Mouse (Mus musculus) layer of hippocampus, adult 11-12 months (tissue): ENCODE results near the gene Tmem91.

Source experiments
- DNase-seq: peaks from one replicate; pipeline ENCODE4 v3.0.0; 2022; ENCODE audit warnings: low spot score

Gene Tmem91

DNA sequence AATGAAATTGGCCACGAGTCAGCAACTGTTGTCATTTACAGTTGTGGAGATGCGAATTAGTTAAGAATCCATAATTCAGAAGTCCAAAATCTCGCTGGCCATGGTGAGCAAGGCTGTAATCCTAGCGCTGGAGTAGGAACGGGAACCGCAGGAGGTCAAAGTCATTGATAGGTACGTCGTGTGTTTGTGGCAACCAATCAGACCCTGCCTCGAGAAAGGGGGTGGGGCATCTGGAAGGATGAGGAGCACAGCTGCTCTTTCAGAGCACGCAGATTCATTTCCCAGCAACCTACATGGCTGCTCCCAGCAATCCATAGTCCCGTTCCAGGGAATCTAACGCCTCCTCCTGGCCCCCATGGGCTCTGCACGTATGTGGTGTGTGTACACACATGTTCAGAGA, 24.9 kb upstream of the Tmem91 start:
- no peak for DNase-seq

DNA sequence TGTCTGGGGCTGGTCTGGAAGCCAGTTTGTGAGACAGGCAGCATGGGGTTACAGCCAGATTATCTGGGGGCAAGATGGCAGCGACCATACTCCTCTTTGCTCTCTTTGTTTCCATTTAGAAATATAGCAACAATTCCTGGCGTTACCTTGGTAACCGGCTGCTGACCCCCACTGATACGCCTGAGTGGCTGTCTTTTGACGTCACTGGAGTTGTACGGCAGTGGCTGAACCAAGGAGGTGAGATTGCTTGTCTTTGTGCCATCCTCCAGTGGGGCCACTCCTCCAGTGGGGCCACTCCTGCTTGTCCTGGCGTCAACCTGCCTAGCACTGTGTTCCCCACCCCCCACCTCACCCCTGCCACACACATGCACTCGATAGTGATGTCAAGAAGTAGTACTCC, 19.1 kb upstream of the Tmem91 start:
- DNase-seq, result no peak

- no peak for DNase-seq
Observed at GRCm38 (mm10) chr7:25690051-25690450, 15.1 kb upstream of the Tmem91 start.

DNA sequence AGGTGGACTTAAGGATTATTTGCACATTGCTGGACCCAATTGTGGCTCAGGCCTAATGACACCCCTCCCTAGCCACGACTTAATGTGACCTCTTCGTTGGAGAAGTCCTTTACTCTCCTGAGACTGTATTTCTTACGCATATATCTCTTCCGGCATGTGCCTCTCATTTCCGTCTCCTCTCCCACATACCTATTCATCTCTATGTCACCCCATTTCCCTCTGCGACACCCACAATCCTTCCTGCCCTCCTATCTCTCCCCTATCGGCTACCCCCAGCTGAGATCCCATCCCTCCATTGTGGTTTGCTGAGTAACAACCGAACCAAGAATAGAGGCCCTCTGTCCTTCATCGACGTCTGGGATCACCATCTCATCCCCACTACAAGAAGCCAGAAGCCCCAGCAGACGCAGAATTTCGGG, 14.6 kb upstream of the Tmem91 start:
- no peak for DNase-seq

- DNase-seq, result no peak
Observed at GRCm38 (mm10) chr7:25688810-25689586, 14.0 kb upstream of the Tmem91 start.

DNA sequence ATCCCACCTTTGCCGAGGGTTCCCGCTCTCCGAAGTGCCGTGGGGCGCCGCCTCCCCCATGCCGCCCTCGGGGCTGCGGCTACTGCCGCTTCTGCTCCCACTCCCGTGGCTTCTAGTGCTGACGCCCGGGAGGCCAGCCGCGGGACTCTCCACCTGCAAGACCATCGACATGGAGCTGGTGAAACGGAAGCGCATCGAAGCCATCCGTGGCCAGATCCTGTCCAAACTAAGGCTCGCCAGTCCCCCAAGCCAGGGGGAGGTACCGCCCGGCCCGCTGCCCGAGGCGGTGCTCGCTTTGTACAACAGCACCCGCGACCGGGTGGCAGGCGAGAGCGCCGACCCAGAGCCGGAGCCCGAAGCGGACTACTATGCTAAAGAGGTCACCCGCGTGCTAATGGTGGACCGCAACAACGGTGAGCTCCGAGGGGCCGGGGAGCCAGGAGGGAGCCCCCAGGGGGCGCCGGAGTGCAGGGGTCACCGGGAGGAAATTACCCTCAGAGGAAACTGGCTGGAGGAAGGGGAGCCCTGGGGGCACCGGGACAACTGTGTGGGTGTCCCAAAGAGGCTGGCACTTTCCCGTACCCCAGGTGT, 12.9 kb upstream of the Tmem91 start:
- DNase-seq, result no peak

DNA sequence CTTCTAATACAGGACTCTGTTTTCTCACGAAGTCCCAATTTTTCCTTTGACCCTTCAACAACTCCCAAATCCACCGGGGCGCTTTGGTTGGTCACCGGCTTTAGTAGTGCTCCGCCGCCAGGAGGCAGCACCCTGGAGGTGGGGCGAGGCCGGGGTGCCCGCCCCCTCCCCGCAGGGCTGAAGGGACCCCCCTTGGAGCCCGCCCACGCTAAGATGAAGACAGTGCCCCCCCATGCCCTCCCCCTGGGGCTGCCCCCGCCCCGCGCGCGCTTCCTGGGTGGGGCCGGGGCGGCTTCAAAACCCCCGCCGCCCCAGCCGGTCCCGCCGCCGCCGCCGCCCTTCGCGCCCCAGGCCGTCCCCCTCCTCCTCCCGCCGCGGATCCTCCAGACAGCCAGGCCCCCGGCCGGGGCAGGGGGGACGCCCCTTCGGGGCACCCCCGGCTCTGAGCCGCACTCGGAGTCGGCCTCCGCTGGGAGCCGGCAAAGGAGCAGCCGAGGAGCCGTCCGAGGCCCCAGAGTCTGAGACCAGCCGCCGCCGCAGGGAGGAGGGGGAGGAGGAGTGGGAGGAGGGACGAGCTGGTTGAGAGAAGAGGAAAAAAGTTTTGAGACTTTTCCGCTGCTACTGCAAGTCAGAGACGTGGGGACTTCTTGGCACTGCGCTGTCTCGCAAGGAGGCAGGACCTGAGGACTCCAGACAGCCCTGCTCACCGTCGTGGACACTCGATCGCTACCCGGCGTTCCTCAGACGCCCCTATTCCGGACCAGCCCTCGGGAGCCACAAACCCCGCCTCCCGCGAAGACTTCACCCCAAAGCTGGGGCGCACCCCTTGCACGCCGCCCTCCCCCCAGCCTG, 11.9 kb upstream of the Tmem91 start, which contains the start of gene Tgfb1:
Tgfb1 (plus strand) TSS at position 323 of the 852 bp plus-strand sequence.
- DNase-seq, result peak; percentile 54

DNA sequence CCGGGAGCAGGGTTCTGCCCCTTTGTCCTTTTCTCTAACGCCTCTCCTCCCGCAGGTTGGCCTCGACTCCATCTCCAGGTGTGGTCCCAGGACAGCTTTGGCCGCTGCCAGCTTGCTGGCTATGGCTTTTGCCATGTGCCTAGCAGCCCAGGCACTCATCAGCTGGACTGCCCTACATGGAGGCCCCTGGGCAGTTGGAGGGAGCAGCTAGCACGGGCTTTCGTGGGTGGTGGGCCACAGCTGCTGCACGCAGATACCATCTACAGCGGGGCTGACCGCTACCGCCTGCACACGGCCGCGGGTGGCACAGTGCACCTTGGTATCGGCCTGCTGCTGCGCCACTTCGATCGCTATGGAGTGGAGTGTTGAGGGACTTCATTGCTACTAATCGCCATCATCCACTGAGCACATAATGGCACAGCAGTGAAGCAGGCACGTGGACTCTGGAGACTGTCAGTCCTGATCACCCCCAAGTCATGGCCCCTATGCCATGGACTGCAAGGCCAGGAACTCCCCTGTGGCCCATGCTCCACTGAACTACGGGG, 11.0 kb upstream of the Tmem91 start:
- DNase-seq, result no peak

DNA sequence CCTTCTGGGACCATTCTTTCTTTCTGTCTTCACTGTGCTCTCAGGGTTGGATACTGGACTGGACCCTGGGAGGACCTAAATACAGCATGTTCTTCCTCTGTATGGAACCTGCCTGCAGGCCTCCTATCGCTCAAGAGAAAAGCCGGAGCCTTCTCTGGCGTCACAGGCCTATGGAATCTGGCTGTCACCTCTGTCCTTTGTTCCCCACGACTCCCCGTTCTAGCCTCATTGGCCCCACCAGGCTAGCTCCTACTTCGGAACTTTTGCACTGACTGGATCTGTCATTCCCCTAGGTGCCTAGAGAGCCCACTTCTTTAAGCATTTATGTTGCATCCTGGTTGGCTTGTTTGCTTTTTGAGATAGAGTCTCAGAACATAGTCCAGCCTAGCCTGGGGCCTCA, 9.7 kb upstream of the Tmem91 start:
- no peak for DNase-seq

- DNase-seq, result no peak
Observed at GRCm38 (mm10) chr7:25683474-25684180, 8.7 kb upstream of the Tmem91 start.

DNA sequence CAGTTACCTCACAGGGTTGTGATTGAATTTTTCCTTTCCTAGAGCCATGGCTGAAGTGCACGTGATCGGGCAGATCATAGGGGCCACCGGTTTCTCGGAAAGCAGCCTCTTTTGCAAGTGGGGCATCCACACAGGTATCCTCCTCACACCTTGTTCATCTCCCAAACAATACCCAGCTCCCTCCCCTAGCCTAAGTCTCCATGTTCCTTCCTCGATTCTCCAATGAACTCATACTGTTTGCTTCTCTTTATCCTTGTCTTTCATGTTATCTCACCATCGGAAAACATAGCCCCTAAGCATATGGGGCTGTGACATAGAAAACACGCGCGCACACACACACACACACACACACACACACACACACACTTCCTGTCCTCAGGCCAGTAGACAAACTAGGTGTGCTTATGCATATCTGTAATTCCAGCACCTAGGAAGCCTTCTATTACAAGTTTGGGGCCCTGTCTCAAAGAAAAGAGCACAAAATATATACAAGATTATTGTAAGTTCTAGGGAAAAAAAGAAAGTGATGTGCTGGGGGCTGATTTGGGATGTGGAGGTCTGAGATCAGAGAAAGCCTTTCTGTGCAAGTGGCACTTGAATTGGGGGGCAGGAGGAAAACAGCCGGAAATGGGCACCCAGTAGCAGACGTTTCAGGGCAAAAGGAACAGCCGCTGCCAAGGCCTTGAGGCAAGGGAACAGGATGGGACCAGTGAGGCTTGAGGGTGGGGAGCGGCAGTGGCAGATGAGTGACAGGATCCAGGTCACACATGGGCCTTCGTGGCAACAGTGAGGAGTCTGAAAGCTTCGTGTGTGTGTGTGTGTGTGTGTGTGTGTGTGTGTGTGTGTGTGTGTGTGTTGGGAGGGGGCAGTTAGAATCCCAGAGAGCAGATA, 6.6 kb upstream of the Tmem91 start:
- DNase-seq, result no peak

GRCm38 (mm10) chr7:25680514-25681258, 5.7 kb upstream of the Tmem91 start, which contains the start of gene B9d2:
Gene B9d2 (plus strand): TSS chr7:25680780.
- peak; percentile 96 for DNase-seq

DNA sequence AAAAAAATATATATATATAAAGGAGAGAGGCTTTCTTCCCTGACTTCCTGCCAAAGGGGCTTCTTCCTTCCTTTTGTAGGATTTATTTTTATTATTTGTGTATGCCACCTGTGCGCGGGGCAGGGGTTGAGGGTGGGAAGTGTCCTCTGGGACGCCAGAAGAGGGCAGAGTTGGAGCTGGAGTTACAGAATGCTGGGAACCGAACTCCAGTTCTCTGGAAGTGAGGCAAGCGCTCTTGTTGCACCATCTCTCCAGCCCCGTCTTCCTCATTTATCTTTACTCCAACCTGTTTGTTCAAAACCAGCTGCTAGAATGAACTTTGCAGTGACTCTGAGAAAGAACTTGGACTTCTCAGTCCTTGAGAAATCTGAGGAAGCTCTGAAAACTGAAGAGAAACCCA, 5.0 kb upstream of the Tmem91 start:
- no peak for DNase-seq

GRCm38 (mm10) chr7:25677013-25677412, 2.0 kb upstream of the Tmem91 start:
- DNase-seq, result no peak

DNA sequence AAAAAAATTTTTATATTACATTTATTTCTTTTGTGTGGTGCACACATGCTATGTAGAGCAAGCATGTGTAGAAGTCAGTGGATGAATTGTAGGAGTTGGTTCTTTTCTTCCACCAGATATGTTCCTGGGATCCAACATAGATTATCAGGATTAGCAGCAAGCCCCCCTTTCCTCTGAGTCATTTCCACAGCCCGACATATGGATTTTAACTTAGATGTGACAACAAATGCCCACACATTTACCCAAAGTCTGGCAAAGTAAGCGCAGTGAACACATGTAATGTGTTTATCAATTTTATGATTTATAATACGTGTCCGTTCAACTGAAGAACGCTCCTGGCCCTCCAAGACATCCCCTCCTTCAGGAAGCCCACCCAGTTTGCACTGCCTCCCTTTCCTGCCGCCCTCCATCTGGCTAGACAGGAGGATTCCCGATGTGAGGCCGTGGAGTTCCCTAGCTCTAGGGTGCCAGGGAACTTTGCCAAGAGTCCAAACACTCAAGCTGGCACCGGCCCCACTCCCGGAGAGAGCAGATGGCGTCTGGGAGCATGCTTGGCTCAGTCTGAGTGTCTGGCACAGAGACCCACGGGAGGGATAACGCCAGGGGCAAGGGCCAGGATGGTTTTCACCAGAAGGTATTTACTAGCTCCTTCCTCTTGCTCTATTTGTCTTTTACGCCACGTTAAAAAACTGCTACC, 1.3 kb upstream of the Tmem91 start:
- DNase-seq, result peak; percentile 91

GRCm38 (mm10) chr7:25675405-25675804, 439 bp upstream of the Tmem91 start:
- DNase-seq, result no peak

DNA sequence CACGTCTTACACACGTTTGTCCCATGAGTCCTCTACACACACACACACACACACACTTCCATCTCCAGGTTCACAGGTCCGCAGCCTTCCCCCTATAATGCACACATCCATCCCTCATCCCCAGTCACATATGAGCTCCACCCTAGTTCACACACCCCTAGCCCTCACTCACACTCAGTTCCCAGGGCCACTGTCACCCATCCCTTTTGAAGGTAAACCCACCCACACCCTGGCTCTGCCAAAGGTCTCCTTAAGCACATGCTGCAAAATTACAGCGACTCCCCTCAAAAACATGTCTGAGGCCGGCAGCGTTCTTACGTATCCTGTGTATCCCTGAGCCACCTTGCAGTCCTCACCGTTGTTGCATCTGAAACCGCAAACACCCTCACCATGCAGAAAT, 669 bp downstream of the Tmem91 start:
- DNase-seq, result no peak

DNA sequence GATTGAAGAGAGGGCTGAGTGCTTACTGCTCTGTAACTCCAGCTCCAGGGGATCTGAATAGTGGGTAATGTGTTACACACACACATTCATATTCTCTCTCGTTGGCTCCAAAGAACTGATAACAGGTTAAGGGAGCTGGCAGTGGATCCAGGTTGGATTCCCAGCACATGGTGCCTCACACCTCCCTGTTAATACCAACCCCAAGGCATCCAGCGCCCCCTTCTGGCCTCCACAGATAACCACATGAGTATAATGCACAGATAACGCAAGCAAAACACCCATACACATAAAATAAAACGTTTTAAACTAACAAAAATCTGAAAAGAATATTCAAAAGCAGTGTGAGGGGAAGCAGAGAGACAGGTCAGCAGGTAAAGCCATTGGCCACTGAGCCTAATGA, 2.5 kb downstream of the Tmem91 start:
- DNase-seq, result no peak

- DNase-seq, result no peak
Observed at GRCm38 (mm10) chr7:25671686-25672085, 3.3 kb downstream of the Tmem91 start.
